Mouse (Mus musculus) midbrain, embryonic 16.5 days (tissue): ENCODE measurements around the gene Git2. TPM values are rescaled to one million over a fixed set of nuclear protein-coding genes. Genes with fewer than 3 reads are reported as not detected.

Source experiments
- ATAC-seq: fragments of 200-750 bp; cut with Nextera tagmentation; 2 replicates; pipeline ENCODE4 v1.8.0; 2017; ENCODE audit warnings: moderate TSS enrichment
- H3K27ac ChIP-seq: fragments of 300-500 bp; sonication (generic); 2 replicates; pipeline ENCODE4 v1.5.1; 2014; ENCODE audit warnings: mild to moderate bottlenecking, low read length, mixed read lengths
- H3K27me3 ChIP-seq: fragments of 300-500 bp; sonication (generic); 2 replicates; pipeline ENCODE4 v1.6.1; 2014; ENCODE audit warnings: low read depth, low read length, mixed read lengths; ENCODE audit not compliant: control insufficient read depth, insufficient read depth
- H3K36me3 ChIP-seq: fragments of 300-500 bp; sonication (generic); 2 replicates; pipeline ENCODE4 v1.6.1; 2014; ENCODE audit warnings: mild to moderate bottlenecking, low read length, moderate library complexity, mixed read lengths; ENCODE audit not compliant: control insufficient read depth, insufficient read depth
- H3K4me1 ChIP-seq: fragments of 300-500 bp; sonication (generic); 2 replicates; pipeline ENCODE4 v1.6.1; 2014; ENCODE audit warnings: mild to moderate bottlenecking, low read length, mixed read lengths; ENCODE audit not compliant: control insufficient read depth, insufficient read depth
- H3K4me2 ChIP-seq: fragments of 300-500 bp; sonication (generic); 2 replicates; pipeline ENCODE4 v1.6.1; 2014; ENCODE audit warnings: mild to moderate bottlenecking, low read length, mixed read lengths
- H3K4me3 ChIP-seq: fragments of 300-500 bp; sonication (generic); 2 replicates; pipeline ENCODE4 v1.5.1; 2014; ENCODE audit warnings: low read depth, mild to moderate bottlenecking, low read length, moderate library complexity, mixed read lengths
- H3K9ac ChIP-seq: fragments of 300-500 bp; sonication (generic); 2 replicates; pipeline ENCODE4 v1.6.1; 2014; ENCODE audit warnings: low read depth, low read length, mixed read lengths
- H3K9me3 ChIP-seq: fragments of 300-500 bp; sonication (generic); replicated peaks from 2 replicates; pipeline ENCODE4 v1.6.1; 2014; ENCODE audit warnings: mild to moderate bottlenecking, low read length, mixed read lengths; ENCODE audit not compliant: control insufficient read depth, poor library complexity, severe bottlenecking
- WGBS: fragments of 180-500 bp; shearing (Covaris S2); extraction: QIAGEN DNeasy Blood & Tissue Kit; methylation state at CpG from one replicate; pipeline ENCODE4 v1.1.7; 2014; 5-methylcytosine and 5-hydroxymethylcytosine counted together
- polyA plus RNA-seq: library from polyadenylated mRNA; unstranded; fragments of >200 nt; fragmentation: Nextera tagmentation; extraction: Ambion mirVana; gene quantifications from 2 replicates; pipeline ENCODE4 v1.2.1, GENCODE M21; 2015

The Git2 gene
- 48.4 and 54.1 TPM in 2 replicates for polyA plus RNA-seq

DNA sequence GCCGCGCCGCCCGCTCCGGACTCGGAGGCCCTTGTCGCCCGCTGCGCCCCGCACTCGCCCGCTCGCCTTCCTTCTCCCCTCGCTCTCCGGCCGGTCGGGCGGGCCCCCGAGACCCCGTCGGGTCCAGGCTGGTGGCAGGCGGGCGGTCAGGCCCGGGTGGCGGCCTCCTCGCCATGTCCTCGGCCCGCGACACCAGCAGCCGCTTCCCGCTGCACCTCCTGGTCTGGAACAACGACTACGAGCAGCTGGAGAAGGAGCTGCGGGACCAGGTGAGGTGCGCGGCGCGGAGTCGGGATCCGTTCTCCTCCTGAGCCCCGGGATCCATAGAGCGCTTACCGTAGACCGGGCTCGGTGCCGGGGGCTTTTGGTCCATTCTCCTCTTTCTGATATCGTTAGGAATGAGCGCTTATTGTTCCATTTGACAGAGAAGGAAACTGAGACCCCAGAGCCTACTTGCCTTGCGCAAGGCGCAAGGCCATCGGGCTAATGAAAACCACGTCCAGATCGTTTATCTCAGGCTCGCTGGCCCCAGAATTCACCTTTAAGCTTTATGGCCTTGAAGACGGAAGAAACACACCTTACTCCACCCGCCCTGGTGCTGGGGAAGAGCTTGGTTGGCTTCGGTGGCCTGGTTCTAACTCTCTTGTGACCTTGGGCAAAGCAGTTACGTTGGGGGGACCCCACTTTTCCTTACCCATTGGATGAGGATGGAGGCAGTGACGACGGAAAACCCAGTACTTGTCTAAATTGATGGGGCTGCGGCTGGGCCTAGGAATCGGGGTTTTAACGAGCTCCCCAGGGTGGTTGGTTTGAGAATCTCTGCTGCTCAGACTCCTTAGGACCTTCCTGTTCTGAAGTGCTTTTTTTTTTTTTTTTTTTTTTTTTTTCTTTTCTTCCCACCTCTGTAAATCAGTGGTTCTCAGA, at the start of gene Git2:
Gene Git2, minus strand, starts transcription at position 462 of the 924 bp plus-strand sequence.
- peak within 1 kb of the TSS; percentile 97 for H3K27ac ChIP-seq
- H3K27me3 ChIP-seq = no peaks in the 10 kb centered on the region
- ATAC-seq = peak; percentile 4
- H3K4me3 ChIP-seq = peak within 1 kb of the TSS; percentile 81
- no peaks in the 10 kb centered on the region for H3K9me3 ChIP-seq
- no peaks in the 10 kb centered on the region for H3K36me3 ChIP-seq
- H3K9ac ChIP-seq = peak within 1 kb of the TSS; percentile 94
- under 1% methylated on average over 40 of the region's 63 CpGs for WGBS
- peak within 1 kb of the TSS; percentile 97 for H3K4me2 ChIP-seq
- H3K4me1 ChIP-seq = peaks cover 42% of the 10 kb centered on the region

DNA sequence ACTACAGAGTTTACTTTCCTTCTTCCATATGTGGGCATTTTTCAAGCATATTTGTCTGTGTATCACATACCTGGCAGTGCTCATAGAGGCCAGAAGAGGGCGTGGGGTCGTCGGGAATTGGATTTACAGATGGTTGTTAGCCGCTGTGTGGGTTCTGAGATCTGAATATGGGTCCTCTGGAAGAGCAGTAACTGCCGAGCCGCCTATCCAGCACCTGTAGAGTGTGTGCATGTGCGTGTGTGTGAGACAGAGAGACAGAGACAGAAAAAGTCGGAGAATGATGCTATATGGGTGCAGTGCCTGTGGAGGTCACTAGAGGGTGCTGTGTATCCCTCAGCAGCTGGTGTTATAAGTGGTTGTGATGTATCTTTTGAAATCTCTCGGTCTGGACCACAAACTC, 48.9 kb upstream of the Git2 start:
- Histone ChIP-seq H3K4me2 (peak overlapping the region; percentile 29; the same call in 1 of the 2 replicates), H3K9me3 (no peaks in the 10 kb centered on the region), H3K4me3 (no peak overlapping the region), H3K9ac (no peak overlapping the region), H3K4me1 (peaks cover 3% of the 10 kb centered on the region; the same call in 1 of the 2 replicates), H3K36me3 (no peaks in the 10 kb centered on the region; the same call in 1 of the 2 replicates), H3K27me3 (no peaks in the 10 kb centered on the region), H3K27ac (no peak overlapping the region)
- peak; percentile 15; the same call in 1 of the 2 replicates for ATAC-seq
- 16% methylated on average over 9 of the region's 9 CpGs for WGBS

DNA sequence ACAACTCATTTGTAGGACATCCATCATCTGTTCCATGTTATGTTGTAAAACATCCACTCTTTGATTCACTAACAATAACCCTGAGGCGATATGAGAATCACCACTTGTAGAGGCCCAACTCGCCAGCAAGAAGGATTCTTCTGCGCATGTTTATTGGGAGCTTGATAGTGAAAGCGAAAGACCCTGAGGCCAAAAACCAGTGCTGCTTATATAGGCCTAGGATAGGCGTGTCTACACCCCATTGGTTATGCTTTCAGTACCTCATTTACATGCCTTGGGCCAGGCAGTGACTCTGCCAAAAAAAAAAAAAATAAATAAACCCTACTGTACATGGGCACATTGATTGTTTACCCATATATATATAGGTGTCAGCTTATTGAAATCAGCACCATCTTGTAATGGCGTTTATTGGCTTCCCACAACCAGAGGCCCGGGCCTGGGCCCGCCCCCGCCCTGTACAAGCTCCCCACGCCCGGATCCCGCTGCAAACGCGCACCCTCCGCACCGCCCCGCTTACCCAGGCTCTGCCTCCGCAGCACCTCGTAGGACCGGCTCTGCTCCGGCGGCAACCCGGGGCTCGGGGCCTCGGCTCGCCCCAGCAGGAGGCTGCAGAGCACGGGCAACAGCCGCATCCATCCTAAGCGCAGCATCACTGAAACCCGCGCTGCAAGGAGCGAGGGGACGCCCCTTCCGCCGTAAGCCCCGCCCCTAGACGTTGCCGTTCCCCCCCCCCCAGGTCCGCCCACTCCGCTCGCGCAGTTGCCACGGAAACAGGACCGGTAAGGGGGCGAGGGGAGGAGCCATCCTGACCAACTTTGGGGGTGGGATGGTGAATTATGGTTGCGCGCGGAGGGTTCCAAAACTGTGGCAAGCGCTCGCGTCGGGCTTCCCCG, 47.7 kb upstream of the Git2 start, which contains the start of gene 1500011B03Rik:
Gene 1500011B03Rik, minus strand, starts transcription at position 673 of the 893 bp plus-strand sequence.
- Histone ChIP-seq H3K9ac (peak within 1 kb of the TSS; percentile 65), H3K4me3 (peak within 1 kb of the TSS; percentile 50), H3K27ac (peak within 1 kb of the TSS; percentile 78), H3K9me3 (no peaks in the 10 kb centered on the region), H3K36me3 (no peaks in the 10 kb centered on the region; the same call in 1 of the 2 replicates), H3K4me1 (peaks cover 3% of the 10 kb centered on the region; the same call in 1 of the 2 replicates), H3K27me3 (no peaks in the 10 kb centered on the region), H3K4me2 (peak within 1 kb of the TSS; percentile 57)
- WGBS = 7% methylated on average over 48 of the region's 53 CpGs
- ATAC-seq = peak; percentile 89

DNA sequence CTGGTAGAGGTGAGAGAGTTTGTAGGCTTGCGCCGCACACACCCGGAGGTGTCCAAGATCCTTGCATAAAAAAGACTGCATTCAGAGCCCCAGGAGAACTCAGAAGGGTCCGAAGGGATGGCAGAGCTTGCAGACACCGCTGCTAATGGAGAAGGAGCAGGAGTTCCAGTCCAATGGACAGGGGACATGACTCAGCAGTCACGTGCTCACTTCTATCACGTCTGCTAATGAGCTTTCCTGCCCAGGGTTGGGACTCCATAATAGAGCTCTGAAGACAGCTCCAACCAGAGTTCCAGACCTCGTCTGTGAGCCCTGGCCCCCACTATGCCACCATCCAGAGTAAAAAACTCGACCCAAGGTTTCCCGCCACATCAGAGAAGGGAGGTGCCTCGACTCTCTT, 42.8 kb upstream of the Git2 start:
- Histone ChIP-seq H3K9ac (no peak overlapping the region), H3K4me1 (peaks cover 3% of the 10 kb centered on the region; the same call in 1 of the 2 replicates), H3K27ac (no peak overlapping the region), H3K4me3 (no peak overlapping the region), H3K36me3 (no peaks in the 10 kb centered on the region; the same call in 1 of the 2 replicates), H3K27me3 (no peaks in the 10 kb centered on the region), H3K9me3 (no peaks in the 10 kb centered on the region), H3K4me2 (no peak overlapping the region)
- 77% methylated on average over 11 of the region's 11 CpGs for WGBS
- ATAC-seq = no peak

DNA sequence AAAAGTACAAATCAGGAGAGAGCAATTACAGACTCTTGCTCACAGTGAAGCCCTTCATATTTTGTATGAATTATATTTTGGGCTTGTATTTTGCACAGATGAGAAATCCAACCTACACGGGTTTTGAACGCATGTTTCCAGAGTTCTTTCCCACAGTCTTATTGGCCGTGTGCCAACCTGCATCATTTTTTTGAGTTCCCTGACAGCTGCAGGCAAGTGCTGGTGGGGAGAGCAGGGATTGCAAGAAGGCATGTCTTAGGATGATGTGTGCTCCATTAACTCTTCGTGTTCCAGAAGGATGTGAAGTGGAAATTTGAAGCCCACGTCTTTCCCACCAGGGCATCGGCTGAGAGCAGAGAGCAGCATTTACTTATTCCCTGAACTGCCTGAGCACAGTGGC, 41.3 kb upstream of the Git2 start:
- Histone ChIP-seq H3K27ac (no peak overlapping the region), H3K27me3 (no peaks in the 10 kb centered on the region), H3K4me1 (peaks cover 9% of the 10 kb centered on the region), H3K4me2 (no peak overlapping the region), H3K9me3 (no peaks in the 10 kb centered on the region), H3K9ac (no peak overlapping the region), H3K4me3 (no peak overlapping the region), H3K36me3 (no peaks in the 10 kb centered on the region; the same call in 1 of the 2 replicates)
- 69% methylated on average over 6 of the region's 6 CpGs for WGBS
- ATAC-seq = no peak

DNA sequence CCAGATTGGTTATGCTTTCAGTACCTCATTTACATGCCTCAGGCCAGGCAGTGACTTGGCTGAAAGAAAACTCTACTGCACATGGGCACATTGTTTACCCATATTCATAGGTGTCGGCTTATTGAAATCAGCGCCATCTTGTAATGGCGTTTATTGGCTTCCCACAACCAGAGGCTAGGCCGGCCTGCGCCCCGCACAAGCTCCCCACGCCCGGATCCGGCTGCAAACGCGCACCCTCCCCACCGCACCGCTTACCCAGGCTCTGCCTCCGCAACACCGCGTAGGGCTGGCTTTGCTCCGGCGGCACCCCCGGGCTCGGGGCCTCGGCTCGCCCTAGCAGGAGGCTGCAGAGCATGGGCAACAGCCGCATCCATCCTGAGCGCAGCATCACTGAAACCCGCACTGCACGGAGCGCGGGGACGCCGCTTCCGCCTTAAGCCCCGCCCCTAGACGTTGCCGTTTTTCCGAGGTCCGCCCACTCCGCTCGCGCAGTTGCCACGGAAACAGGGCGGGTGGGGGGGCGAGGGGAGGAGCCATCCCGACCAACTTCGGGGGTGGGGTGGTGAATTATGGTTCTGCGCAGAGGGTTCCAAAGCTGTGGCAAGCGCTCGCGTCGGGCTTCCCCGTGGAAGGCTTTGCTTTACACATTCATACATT, 38.3 kb upstream of the Git2 start:
- Histone ChIP-seq H3K27me3 (no peaks in the 10 kb centered on the region), H3K4me1 (peaks cover 9% of the 10 kb centered on the region), H3K27ac (peak overlapping the region; percentile 98), H3K4me2 (peak overlapping the region; percentile 72), H3K9ac (peak overlapping the region; percentile 96), H3K36me3 (0 out of 2 replicates have a peak, but pooled peaks cover under 1% of the 10 kb centered on the region), H3K9me3 (no peaks in the 10 kb centered on the region), H3K4me3 (peak overlapping the region; percentile 86)
- peak; percentile 97 for ATAC-seq
- under 1% methylated on average over 50 of the region's 50 CpGs for WGBS

DNA sequence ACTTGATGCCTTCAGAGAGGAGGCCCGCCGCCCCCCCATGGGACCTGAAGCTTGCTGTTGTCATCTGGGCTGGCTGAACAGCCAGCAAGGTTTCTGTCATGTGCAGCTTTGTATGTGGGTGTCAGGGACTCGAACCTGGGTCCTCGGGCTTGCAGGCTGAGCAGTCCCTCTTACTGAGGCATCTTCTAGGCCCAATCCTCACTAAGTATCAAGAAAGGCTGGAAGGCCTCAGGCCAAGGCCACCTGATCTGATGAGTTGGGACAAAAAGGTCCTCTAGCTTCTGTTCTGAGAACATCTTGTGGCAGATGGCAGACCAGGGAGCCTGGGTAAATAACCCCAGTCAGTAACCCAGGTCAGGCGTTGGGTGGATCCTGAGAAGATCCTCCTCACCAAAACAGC, 34.5 kb upstream of the Git2 start:
- peaks cover 12% of the 10 kb centered on the region for H3K4me1 ChIP-seq
- no peaks in the 10 kb centered on the region for H3K9me3 ChIP-seq
- no peak overlapping the region for H3K4me3 ChIP-seq
- H3K36me3 ChIP-seq = 0 out of 2 replicates have a peak, but pooled peaks cover 4% of the 10 kb centered on the region
- no peaks in the 10 kb centered on the region for H3K27me3 ChIP-seq
- H3K27ac ChIP-seq = no peak overlapping the region
- ATAC-seq = no peak
- H3K4me2 ChIP-seq = no peak overlapping the region
- 96% methylated on average over 5 of the region's 5 CpGs for WGBS
- no peak overlapping the region for H3K9ac ChIP-seq

DNA sequence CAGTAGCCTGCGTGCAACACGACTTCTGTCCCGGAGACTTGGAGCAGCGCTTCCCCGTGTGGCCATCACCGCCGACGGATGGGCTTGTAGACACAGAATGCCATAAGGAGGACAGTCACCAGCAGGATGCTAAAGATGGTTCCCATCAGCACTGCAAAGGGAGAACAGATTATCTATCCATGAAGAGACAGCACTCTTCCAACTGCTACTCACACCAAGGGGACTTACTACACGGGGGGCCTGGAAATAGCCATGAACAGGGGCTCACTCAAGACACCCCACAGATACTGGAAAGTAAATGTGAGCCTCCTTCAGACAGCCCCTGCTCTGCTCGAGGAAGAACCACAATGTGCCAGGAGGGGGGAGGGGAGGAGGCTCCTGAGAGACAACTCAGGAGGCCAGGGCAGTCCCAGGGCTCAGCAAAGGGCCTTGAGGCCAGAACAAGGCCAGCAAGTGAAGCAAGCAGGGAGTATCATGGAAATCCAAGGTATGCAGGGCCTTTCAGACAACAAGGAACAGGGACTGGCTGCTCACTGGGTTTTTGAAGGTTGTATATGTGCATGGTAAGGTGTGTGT, 34.0 kb upstream of the Git2 start:
- Histone ChIP-seq H3K9me3 (no peaks in the 10 kb centered on the region), H3K9ac (no peak overlapping the region), H3K4me3 (no peak overlapping the region), H3K36me3 (peaks cover 6% of the 10 kb centered on the region; the same call in 1 of the 2 replicates), H3K27me3 (no peaks in the 10 kb centered on the region), H3K4me2 (no peak overlapping the region), H3K4me1 (peaks cover 12% of the 10 kb centered on the region), H3K27ac (no peak overlapping the region)
- 79% methylated on average over 10 of the region's 10 CpGs for WGBS
- ATAC-seq = no peak
